In genomic region chr19:41015951-41016716, GRCm38 (mm10) we compare ENCODE assay signal across 8 mouse cellular contexts. TPM values are rescaled to one million over a fixed set of nuclear protein-coding genes. Genes with fewer than 3 reads are reported as not detected.
DNase-seq lines count a peak whose midpoint lies in the region; ATAC-seq and TF ChIP-seq lines count a peak whose summit lies in the region.

No protein-coding gene starts in this region.

- no peaks in the 10 kb centered on the region for H3K9me3 ChIP-seq in heart, embryonic 14.5 days (ENCODE audit: control insufficient read depth, low read length)
- no peaks in the 10 kb centered on the region for H3K9me3 ChIP-seq in lung, embryonic 15.5 days

- peaks cover 3 to 5% of the 10 kb centered on the region in 2 experiments; a peak in 1 of 4 replicates for H3K4me1 ChIP-seq in heart, embryonic 14.5 days (ENCODE audit: control insufficient read depth in 2 of 2, insufficient read depth in 2 of 2, low read length in 2 of 2)
- H3K4me1 ChIP-seq in lung, embryonic 15.5 days, result peaks cover 15% of the 10 kb centered on the region
- H3K4me1 ChIP-seq in olfactory bulb, adult 2 months (ENCODE audit: control insufficient read depth, insufficient read depth, low read length), result peaks cover 9% of the 10 kb centered on the region; the same call in 1 of the 2 replicates

- no peak overlapping the region for H3K9ac ChIP-seq in heart, embryonic 14.5 days (ENCODE audit: low read length)
- H3K9ac ChIP-seq in lung, embryonic 15.5 days, result no peak overlapping the region

- H3K27me3 ChIP-seq in heart, embryonic 14.5 days (ENCODE audit: control insufficient read depth, insufficient read depth, low read length), result peaks cover 34% of the 10 kb centered on the region
- peaks cover 6% of the 10 kb centered on the region; the same call in 1 of the 2 replicates for H3K27me3 ChIP-seq in lung, embryonic 15.5 days

- H3K4me3 ChIP-seq in heart, embryonic 14.5 days (ENCODE audit: control insufficient read depth in 1 of 2, insufficient read depth in 1 of 2, low read depth in 1 of 2, low read length in 2 of 2), result no peak overlapping the region
- no peak overlapping the region for H3K4me3 ChIP-seq in lung, embryonic 15.5 days
- H3K4me3 ChIP-seq in olfactory bulb, adult 2 months (ENCODE audit: insufficient read depth, low read depth, low read length), result no peak overlapping the region

- no peak for TF ChIP-seq POLR2A in olfactory bulb, adult 2 months (IDR thresholded peaks at IDR 0.05; ENCODE audit: insufficient read depth, low read depth, low read length)

- no peaks in the 10 kb centered on the region for H3K36me3 ChIP-seq in heart, embryonic 14.5 days (ENCODE audit: control insufficient read depth, insufficient read depth, low read length)
- H3K36me3 ChIP-seq in lung, embryonic 15.5 days, result no peaks in the 10 kb centered on the region

- peak; percentile 65 for DNase-seq in T-cell, adult 2 months (ENCODE audit: low spot score)
- peak; percentile 83 for DNase-seq in embryo, embryonic 11 days
- DNase-seq in kidney, postnatal 10 days, result peak; percentile 64
- DNase-seq in thymus, postnatal 4 days, result peak; percentile 71

- peak overlapping the region; percentile 54 for H3K4me2 ChIP-seq in heart, embryonic 14.5 days (ENCODE audit: low read length)
- H3K4me2 ChIP-seq in lung, embryonic 15.5 days, result peak overlapping the region; percentile 44

- ATAC-seq in CD4-positive, CD25-positive, alpha-beta regulatory T cell, adult 4 months, result peak; percentile 87
- no peak for ATAC-seq in heart, embryonic 14.5 days (ENCODE audit: insufficient number of reproducible peaks, insufficient read depth, low FRiP score, low read depth)
- ATAC-seq in lung, embryonic 15.5 days (ENCODE audit: borderline replicate concordance, extremely low read depth, low FRiP score, low TSS enrichment), result no peak

- 20% methylated on average over 14 of the region's 14 CpGs for WGBS in heart, embryonic 14.5 days
- 17% methylated on average over 14 of the region's 14 CpGs for WGBS in lung, embryonic 15.5 days
- WGBS in olfactory bulb, adult 2 months, result 13% methylated on average over 14 of the region's 14 CpGs

- H3K27ac ChIP-seq in heart, embryonic 14.5 days (replicated peaks in 1 of 2; ENCODE audit: control insufficient read depth in 1 of 2, insufficient read depth in 1 of 2, low read depth in 2 of 2, low read length in 2 of 2), result no peak overlapping the region
- no peak overlapping the region for H3K27ac ChIP-seq in lung, embryonic 15.5 days
- no peak overlapping the region for H3K27ac ChIP-seq in olfactory bulb, adult 2 months (ENCODE audit: insufficient read depth, low read depth, low read length)

- peak; percentile 44; the same call in 1 of the 2 replicates for TF ChIP-seq CTCF in olfactory bulb, adult 2 months (IDR thresholded peaks at IDR 0.05; ENCODE audit: insufficient read depth, low read depth, low read length)

RNA-seq across cellular contexts. Expression of gene Dntt, which starts 12.9 kb away (rescaled TPM):
- polyA plus RNA-seq in CD4-positive, CD25-positive, alpha-beta regulatory T cell, adult 4 months (2017; shearing (Covaris generic)), result under 1 TPM; 0.54 to 0.66 TPM
- polyA plus RNA-seq in heart, embryonic 14.5 days (2014; fragmentation: Nextera tagmentation; extraction: Ambion mirVana), result 0.16 TPM in 1 of 2 replicates, not detected in the other
- 0.19 TPM in 1 of 2 replicates, not detected in the other for polyA plus RNA-seq in lung, embryonic 15.5 days (2015; fragmentation: Nextera tagmentation; extraction: Ambion mirVana)
- polyA plus RNA-seq in olfactory bulb, adult 2 months (2012; ENCODE audit: insufficient read depth, insufficient read length, low replicate concordance, missing spikeins), result 343 and 667 TPM in 2 replicates

RNA-seq across cellular contexts. Expression of gene Blnk, which starts 21.8 kb away (rescaled TPM):
- 1 to 10 TPM in 1 of 2 experiments, not detected in 1; 3.3 TPM for polyA plus RNA-seq in CD4-positive, CD25-positive, alpha-beta regulatory T cell, adult 4 months (2017; shearing (Covaris generic))
- polyA plus RNA-seq in heart, embryonic 14.5 days (2014; fragmentation: Nextera tagmentation; extraction: Ambion mirVana), result 0.27 and 0.39 TPM in 2 replicates
- 0.54 and 0.79 TPM in 2 replicates for polyA plus RNA-seq in lung, embryonic 15.5 days (2015; fragmentation: Nextera tagmentation; extraction: Ambion mirVana)
- not detected in 2 replicates for polyA plus RNA-seq in olfactory bulb, adult 2 months (2012; ENCODE audit: insufficient read depth, insufficient read length, low replicate concordance, missing spikeins)

Comparison
In these comparisons a context has a peak if more than half of its experiments do, and no peak if none do; other contexts are left out.
1. RNA of gene Dntt, which starts 12.9 kb away (polyA plus RNA-seq): 343 to 667 TPM in olfactory bulb, adult 2 months; 0.54 to 0.66 TPM in CD4-positive, CD25-positive, alpha-beta regulatory T cell, adult 4 months, 0.19 TPM in lung, embryonic 15.5 days and 0.16 TPM in heart, embryonic 14.5 days; every median in the first group is over 100 times any median in the second.
2. Peak in every context shown above with its lines, with median percentiles within 50 percentile points of each other: DNase-seq.